Mouse (Mus musculus) left cerebral cortex, postnatal 4 days (tissue): Measurements from ENCODE around the gene Grhl1. TPM values are rescaled to one million over a fixed set of nuclear protein-coding genes. Genes with fewer than 3 reads are reported as not detected.
"Not testable (repeated sequence)": the region's sequence is repeated elsewhere in the genome, so short reads cannot be mapped to it uniquely, and the experiment has no call there.

ENCODE experiments used
- DNase-seq: peaks from one replicate; pipeline ENCODE4 v3.0.0-alpha.2; 2022
- intact Hi-C: fragments of 180-260 bp; cut with DNase I; formaldehyde crosslinking; loops from one replicate; pipeline ENCODE4 v1.15.1; 2025
- total RNA-seq, 2 experiments: library from RNA; stranded (reverse); gene quantifications; 2 replicates each; pipeline ENCODE4 v1.2.3; 2021

Grhl1 gene
- 1 to 10 TPM; 3.2 to 3.7 TPM for total RNA-seq

DNA sequence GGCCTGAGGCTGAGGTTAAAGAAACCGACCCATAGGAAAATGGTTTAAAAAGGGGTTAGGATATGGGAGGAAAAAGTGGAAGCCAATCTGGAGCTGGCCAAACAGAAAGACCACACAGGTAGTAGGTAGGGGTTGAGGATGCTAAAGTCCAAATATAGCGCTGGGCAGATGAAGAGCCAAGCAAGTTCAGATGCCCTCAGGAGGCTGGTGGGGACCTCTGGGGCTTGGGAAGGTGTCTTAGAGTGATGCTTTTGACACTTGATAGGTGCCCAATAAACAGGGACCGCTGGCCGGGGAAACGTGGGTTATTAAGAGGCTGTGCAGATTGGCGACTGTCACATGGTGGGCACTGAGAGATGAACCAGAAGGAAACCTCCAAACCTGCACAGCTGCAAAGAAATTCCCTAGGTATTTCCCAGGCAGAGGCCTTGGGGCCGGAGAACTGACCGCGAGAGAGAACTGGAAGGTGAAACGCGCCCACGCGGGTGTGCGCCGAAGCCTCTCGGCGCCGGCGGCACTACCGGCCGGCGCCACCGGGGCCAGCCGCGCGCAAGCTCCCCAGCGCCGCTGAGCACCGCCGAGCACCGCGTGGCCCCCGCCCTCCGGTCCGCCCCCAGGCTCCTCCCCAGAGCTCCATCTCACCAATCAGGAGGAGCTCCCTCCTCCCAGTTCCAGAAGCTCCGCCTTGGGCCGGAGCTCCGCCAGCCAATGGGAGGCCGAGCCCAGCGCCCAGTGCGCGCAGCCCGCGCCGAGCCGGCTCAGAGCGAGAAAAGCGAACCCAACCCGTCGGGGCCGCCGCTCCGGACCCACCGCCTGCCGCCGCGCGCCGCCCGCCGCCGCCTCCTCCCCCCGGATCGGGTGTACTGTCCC, at the start of gene Grhl1:
Gene Grhl1, plus strand, starts transcription at position 761 of the 870 bp plus-strand sequence.
- intact Hi-C loops, result no loop called here
- DNase-seq, result peak; percentile 95

DNA sequence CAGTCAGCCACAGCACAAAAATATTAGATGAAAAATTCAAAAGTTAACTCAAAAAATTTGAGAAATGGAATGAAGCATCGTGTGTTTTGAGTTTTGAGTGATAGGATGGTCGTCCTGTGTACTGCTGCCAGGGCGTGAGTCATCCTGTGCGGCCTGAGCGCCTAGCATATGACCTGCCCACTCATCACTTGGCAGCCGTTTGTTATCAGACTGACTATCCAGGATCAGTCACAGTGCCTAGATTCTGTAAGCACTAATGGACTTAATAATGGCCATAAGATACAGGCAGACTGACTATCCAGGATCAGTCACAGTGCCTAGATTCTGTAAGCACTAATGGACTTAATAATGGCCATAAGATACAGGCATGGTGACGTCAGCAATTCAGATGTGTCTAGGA, 47.0 kb upstream of the Grhl1 start:
- intact Hi-C loops, DNase-seq: not testable (repeated sequence)

DNA sequence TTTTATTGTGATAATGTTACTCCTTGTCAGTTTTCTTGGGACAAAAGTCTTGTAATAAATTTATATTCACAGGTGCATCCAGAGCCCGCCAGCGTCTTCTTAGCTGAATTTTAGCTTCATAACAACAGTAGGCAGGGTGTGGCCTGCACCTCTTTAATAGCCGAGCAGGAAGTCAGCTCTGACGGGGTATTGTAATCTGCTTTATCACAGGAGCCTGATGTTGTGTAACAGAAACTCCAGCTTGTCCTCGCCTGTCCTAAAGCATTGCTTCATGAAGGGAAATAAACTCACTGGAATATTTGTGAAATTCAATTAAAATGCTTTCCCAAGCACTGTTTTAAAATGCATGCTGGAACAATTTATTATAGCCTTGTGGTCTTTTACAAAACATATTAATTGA, 35.7 kb upstream of the Grhl1 start:
- intact Hi-C loops, result no loop called here
- DNase-seq, result no peak

DNA sequence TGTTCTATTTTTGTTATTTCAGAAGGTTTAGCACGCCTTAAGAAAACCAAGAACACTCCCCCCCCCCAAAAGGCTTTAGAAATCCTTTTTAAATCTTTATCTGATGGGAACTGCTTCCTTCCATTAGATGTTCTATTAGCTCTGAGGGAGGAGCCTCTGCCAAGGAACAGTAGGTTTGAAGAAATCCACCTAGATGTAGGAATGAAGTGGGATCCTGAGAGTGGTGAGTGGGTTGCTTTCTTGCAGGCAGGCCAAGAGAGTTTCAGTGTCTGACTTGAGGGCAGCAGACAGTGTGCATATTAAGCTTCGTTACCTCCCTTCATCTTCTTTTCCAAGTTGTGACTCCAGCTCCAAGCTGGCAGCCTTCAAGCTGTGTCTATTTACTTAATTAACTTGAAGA, 34.9 kb upstream of the Grhl1 start:
- no peak for DNase-seq
- intact Hi-C loops, result no loop called here

DNA sequence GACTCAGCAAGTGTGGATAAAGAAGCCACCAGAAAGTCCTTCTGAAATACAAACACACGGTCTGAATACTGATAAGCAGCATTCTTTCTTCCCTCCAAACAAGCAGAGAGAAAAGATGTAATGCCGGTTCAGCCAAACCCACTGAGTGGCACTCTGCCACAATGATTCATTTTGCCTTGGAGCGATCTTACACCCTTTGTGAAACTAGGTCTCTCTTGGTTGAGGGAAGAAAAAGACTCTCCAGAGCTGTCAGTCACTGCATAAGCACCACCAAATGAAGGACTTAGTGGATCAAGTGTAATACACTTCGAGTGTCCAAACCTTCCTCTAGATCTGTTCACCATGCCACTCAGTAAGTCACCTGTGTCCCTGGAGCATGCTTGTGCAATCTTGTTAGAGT, 34.1 kb upstream of the Grhl1 start:
- intact Hi-C loops, result no loop called here
- peak; percentile 23 for DNase-seq

DNA sequence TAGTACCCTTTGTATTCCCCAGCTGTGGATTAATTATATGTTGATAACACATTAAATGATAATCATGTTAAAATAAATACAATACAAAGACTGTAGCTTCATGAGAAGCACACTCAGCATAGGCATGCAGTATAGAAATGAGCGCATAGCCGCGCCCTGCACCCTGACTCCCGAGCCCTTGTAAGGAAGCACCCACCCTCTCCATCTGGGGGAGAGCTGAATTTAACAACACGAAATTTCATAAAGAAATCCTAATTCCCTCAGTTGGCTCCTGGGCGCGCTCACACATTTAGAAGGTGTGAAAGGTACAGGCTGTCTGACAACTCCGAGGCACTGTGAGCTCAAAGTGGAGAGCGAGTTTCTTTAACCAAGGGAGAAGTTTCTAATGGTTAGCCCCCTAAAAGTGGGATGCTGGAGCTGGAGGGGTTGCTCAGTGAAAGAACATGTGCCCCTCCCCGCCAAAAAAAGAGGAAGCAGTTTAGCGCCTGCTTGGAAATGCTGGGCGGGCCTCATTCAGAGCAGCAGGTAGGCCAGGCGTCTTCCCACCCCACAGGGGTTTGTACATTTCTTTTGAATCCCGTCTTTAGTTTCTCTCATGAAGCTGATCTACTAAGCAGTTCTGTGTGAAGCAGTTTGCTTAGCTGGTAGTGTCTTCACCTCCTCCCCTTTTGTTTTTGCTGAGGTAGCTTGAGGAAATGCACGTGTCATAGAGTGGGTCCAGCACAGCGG, 30.5 kb upstream of the Grhl1 start:
- no peak for DNase-seq

DNA sequence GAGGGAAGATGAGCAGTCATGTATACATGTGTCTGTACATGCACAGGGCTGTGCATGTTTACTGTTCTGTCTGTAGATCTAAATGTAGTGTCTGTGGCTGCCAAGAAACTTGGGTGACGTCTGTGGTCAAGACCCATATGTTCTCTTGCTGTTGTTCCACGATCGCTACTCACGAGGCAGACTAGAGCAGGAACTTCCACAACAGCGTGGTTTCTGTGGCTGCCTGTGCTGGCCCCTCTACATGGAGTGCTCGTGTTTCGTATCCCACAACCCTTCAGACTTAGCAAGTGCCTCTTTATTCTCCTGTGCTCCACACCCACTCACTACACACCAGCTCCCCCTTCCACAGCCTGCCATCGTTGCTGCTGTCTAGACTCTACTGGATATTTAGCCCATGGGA, 24.4 kb upstream of the Grhl1 start:
- DNase-seq, result no peak
- intact Hi-C loops, result no loop called here

More for the DNA sequence above, 30.5 kb upstream of the Grhl1 start:
- intact Hi-C loops, result no loop called here

DNA sequence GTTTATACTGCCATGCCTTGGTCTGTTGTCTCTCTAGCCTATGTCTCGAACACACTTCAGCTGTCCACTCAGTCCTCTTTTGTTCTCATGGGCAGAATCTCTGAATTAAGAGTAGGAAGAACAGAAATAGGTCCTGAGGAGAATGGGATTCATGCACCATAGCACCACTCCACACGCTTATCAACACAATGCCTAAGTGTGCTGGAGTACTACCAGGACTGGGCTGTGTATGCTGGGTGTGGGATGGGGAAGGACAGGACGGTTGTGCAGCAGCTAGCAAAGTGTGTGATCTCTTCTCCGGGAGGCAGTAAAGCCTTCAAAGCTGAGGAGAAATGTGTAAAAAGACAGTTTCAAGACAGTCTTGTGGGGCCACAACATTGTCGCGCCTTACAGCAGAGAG, 23.2 kb upstream of the Grhl1 start:
- no peak for DNase-seq
- intact Hi-C loops, result no loop called here

DNA sequence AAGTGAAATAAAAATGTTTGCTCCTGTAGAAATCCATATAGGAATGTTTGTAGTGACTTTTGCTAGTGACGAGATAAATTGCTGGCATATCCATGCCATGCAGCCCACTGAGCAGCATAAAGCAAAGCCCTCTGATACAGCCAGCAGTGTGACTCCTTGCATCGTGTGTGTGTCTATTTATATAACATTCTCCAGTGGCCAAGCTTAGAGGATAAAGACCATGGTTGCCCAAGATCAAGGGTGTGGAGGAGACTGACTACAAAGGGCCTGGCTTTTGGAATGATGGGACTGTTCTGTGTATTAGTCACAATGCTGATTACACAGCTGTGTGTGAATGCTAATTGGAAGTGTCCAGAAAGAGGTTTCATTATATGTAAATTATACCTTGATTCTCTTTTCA, 19.6 kb upstream of the Grhl1 start:
- intact Hi-C loops, result no loop called here
- DNase-seq, result no peak

DNA sequence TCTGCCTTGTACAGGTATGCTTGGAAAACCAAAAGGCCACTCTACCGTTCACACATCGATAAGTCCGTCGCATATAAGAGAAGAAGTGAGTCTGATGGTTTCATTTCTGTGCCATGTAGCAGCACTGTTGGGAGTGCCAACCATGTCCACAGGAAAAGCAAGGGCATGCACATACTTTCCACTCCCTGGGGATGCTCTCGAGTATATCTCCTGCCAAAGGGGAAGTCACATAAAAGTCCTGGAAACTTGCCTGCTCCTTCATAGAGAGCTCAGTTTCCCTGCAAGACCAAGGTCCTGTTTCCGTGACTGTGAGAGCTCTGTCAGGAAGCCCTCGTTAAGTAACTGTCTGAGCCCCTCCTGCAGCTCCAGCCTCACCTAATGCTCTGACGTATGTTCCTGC, 16.1 kb upstream of the Grhl1 start:
- intact Hi-C loops, result no loop called here
- no peak for DNase-seq

DNA sequence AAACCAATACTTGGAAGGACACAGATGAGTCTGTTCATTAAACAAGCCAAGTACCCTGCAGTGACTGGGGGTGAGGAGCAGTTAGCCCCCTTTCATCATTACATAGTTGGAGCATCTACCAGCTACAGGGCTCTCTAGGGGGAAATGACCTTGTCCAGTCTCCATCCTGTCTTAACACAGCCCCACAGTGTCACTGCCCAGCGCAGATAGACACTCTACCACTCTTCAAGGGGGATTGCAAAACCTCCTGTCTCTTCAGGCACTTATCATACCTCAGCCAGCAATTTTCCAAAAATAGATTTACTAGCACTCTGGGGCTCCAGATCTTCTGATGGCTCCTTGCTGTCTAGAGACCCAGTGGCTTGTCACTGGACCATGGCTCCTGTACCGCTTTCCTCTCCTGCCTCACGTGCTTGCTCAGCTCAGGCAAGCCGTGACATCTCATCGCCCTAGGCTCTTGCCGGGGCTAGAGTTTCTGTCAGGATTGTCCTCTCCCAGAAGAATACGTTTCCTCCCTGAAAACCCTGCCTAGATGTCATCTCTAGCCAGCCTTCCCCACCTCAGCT, 8.6 kb upstream of the Grhl1 start:
- intact Hi-C loops, result no loop called here

DNA sequence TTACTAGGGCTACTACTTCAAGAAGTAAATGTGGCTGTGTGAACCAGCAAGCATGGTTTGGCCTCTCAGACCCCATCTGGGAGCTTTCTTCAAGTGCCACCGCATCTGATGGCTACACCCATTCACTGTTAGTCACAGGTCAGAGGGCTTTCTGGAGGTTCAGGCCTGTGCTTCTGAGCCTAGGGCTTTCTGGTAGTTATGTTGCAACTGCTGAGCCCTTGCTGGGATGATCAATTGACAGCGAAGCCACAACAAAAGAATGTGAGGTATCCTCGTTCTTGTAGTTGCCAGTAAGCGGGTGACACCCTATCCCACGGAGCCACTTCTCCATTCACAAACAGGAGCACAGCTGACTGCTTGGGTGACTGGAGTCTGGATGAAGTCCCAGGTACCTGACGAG, 6.8 kb upstream of the Grhl1 start:
- DNase-seq, result no peak
- intact Hi-C loops, result no loop called here

More for the DNA sequence above, 8.6 kb upstream of the Grhl1 start:
- no peak for DNase-seq

DNA sequence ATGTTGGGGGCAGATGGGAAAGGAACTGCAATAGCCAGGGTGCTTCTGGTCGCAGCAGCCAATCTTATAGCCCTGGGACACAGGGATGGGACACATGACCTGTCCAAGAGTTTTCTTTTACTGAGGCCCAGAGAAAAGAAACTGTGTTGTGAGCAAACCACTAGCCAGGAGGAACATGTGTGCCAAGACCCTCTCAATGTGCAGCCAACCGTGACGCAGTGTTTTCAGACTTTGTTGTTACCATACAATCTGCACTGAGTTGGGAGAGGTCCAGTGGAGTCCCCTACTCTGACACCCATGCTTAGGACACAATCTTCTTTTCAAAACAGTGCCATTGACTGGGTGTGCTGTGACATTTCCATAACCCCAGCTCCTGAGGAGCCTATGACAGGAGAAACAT, 4.5 kb upstream of the Grhl1 start:
- peak; percentile 39 for DNase-seq
- intact Hi-C loops, result no loop called here

DNA sequence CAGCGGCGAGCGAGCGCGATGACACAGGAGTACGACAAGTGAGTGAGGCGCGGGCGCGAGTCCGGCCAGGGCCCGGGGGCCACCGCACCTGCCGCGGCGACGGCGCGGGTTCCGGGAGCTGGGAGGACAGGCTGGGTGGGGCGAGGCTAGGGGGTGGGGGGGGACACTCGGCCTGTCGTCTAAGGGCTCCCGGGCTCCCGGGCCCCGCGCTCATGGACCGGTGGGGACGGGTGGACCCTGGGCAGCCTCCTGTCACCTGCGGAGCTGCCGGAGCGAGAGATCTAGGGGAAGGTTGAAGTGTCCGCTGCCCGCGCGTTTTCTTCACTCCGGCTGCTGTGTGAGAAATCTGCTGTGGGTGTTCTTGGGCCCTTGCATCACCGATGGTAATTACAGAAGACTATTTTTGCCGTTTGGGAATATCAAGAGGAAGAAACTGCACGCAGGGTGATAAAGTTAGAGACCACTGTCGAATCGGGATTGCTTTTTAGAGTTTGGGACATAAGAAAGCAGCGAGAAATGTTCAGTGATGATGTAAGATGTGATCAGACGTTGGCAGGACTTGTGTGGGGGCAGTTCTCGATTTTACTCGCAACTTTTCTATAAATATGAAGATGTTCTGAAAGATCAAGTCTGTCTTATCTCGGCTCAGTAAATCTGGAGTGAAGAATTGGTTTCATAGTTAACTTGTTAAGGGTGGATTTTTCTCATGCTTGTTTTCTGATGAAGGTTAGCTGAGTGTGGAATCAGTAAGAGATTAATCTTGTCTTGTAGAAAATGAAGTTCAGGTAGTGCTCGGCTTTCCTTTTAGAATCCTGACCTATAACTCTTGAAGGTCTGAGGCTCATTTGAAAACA, 565 bp downstream of the Grhl1 start:
- intact Hi-C loops, result no loop called here
- no peak for DNase-seq

DNA sequence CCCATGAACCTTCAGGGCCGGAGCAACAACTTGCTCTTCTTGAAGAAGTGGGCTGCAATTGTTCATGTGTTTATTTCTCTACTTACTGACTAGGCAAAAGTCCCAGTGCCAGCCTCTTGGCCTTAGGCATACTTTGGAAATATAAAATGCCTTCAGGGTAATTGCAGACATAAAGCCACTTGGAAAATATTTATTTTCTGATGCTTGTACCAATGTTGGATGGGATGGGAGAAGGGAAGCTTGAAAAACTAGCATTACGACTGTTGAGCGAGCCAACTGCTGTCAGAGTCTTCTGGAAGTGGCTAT, 1.1 kb downstream of the Grhl1 start:
- intact Hi-C loops, result no loop called here
- DNase-seq, result no peak

DNA sequence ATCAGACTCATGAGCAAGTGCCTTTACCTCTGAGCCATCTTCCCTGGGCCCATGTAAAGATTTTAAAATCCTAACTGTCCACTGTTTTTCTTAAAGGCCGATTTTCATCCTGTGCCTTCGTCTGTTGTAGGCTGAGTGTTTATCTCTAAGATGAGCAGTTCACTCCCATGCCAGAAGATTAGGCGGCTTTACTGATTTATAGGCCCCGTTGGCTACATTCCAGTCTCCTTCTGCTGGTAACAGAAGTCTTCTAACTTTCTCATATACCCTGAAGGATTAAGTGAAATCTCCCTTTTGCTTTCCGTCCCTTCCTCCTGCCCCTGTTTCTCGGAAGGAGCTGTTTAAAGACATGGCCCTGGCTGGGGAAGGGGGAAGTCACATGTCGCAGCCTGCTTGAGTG, 2.8 kb downstream of the Grhl1 start:
- no peak for DNase-seq
- intact Hi-C loops, result loop anchor here (5.0 kb wide), 1 partner anchor 52 kb away; no protein-coding TSS in a partner anchor

DNA sequence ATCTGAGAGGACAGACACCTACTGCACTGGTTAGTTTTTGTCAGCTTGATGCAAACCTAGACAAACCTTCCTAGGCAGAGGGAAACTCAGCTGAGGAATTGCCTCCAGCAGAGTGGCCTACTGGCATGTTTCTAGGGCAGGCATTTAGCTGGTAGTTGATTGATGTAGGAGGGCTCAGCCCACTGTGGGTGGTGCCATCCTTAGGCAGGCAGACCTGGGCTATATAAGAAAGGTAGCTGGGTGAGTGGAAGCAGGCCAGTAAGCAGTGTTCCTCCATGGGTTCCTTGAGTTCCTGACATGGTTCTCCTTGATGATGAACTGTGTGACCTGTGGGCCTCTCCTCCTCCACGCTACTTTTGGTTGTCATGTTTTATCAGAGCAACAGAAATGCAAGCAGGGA, 8.4 kb downstream of the Grhl1 start:
- DNase-seq, result no peak

DNA sequence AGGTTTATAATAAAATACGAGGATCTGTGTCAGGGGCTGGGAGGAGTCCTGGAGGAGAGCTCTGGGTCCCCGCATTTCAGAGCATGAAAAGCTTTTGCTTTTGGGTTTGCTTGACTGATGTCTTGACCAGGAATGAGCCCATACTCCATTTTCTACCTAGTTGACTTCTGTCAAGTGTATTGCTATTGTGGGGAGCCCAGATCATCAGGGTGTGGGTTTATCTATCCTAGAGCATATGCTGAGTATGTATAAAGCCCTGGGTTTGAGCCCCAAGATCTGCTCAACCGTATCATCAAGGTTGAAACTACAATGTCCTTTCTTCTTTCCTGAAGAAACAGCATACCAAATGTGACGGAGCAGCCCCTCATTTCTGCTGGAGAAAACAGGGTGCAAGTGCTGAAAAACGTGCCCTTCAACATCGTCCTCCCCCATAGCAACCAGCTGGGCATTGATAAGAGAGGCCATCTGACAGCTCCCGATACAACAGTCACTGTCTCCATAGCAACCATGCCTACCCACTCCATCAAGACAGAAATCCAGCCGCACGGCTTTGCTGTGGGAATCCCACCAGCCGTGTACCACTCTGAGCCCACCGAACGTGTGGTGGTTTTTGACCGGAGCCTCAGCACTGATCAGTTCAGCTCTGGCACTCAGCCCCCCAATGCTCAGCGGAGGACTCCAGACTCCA, 9.1 kb downstream of the Grhl1 start:
- no peak for DNase-seq
- intact Hi-C loops, result no loop called here

More for the DNA sequence above, 8.4 kb downstream of the Grhl1 start:
- intact Hi-C loops, result no loop called here

DNA sequence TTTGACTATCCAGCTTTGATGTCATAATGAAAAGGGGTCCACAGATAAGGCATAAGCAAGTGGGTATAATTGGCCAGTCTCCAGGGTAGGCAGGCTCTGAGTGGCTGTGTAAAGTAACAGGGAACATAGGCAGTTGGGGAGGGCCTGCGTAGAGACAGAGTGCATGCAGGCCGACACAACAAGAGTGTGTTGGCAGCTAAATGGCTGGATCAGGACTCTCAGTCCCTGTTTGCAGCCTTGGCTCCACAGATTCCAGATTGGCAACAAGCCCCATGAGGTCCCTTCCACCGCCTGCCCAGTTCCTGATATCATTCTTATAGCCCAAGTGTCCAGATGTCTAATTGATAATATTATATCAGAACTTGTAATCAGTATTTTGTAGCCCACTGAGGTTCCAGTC, 11.6 kb downstream of the Grhl1 start:
- DNase-seq, result no peak

DNA sequence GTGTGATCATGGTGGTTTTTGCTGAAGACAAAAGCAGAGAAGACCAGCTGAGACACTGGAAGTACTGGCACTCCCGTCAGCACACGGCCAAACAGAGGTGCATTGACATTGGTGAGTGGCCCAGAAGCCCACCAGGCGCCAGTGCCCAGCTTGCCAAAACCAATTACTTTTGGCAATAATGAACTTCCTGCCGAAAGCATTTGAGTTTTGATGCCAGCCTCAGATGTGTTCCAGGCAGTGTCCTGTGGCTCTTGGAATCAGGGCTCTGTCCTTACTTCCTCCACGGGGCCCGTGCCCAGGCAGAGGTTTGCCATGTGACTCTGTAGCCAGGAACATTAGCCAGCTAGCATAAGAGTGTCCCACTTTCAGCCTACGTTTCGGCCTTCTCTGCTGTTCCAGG, 12.8 kb downstream of the Grhl1 start:
- peak; percentile 57 for DNase-seq
- intact Hi-C loops, result no loop called here

More for the DNA sequence above, 11.6 kb downstream of the Grhl1 start:
- intact Hi-C loops, result no loop called here
